Mouse (Mus musculus): ENCODE data around the gene Sergef. TPM values are rescaled to one million over a fixed set of nuclear protein-coding genes. Genes with fewer than 3 reads are reported as not detected.

The Sergef gene
- polyA plus RNA-seq, 1 experiment from 2014 or later, result 7.5 TPM

- Histone ChIP-seq H3K36me3 (ENCODE audit: control insufficient read depth, insufficient read depth) (no peaks in the 10 kb centered on the region), H3K9ac (ENCODE audit: low read depth, low read length) (no peak overlapping the region), H3K4me2 (replicated peaks; ENCODE audit: low read depth) (no peak overlapping the region), H3K9me3 (ENCODE audit: control insufficient read depth) (no peaks in the 10 kb centered on the region), H3K27me3 (replicated peaks; ENCODE audit: control insufficient read depth, insufficient read depth, low read length) (no peaks in the 10 kb centered on the region), H3K4me3 (ENCODE audit: low read depth, low read length) (no peak overlapping the region), H3K27ac (ENCODE audit: low read depth, low read length) (no peak overlapping the region), H3K4me1 (replicated peaks; ENCODE audit: control insufficient read depth, insufficient read depth, low read length) (no peaks in the 10 kb centered on the region)
- ATAC-seq, result no peak
- WGBS, result 60% methylated on average over 18 of the region's 18 CpGs
- peak; percentile 71 for TF ChIP-seq CTCF (IDR thresholded peaks at IDR 0.05; ENCODE audit: low read depth)
Measured at GRCm38 (mm10) chr7:46422764-46423412, 216.7 kb downstream of the Sergef start.

- Histone ChIP-seq H3K4me2 (replicated peaks; ENCODE audit: low read depth) (no peak overlapping the region), H3K4me3 (ENCODE audit: low read depth, low read length) (no peak overlapping the region), H3K9me3 (ENCODE audit: control insufficient read depth) (no peaks in the 10 kb centered on the region), H3K27ac (ENCODE audit: low read depth, low read length) (no peak overlapping the region), H3K36me3 (ENCODE audit: control insufficient read depth, insufficient read depth) (no peaks in the 10 kb centered on the region), H3K4me1 (replicated peaks; ENCODE audit: control insufficient read depth, insufficient read depth, low read length) (no peaks in the 10 kb centered on the region), H3K9ac (ENCODE audit: low read depth, low read length) (no peak overlapping the region), H3K27me3 (replicated peaks; ENCODE audit: control insufficient read depth, insufficient read depth, low read length) (no peaks in the 10 kb centered on the region)
- ATAC-seq, result no peak
- WGBS, result 63% methylated on average over 8 of the region's 8 CpGs
- TF ChIP-seq CTCF (IDR thresholded peaks at IDR 0.05; ENCODE audit: low read depth), result no peak
Measured at GRCm38 (mm10) chr7:46422052-46422763, 217.4 kb downstream of the Sergef start.

- Histone ChIP-seq H3K9me3 (ENCODE audit: control insufficient read depth) (no peaks in the 10 kb centered on the region), H3K9ac (ENCODE audit: low read depth, low read length) (no peak overlapping the region), H3K4me3 (ENCODE audit: low read depth, low read length) (no peak overlapping the region), H3K27ac (ENCODE audit: low read depth, low read length) (no peak overlapping the region), H3K27me3 (replicated peaks; ENCODE audit: control insufficient read depth, insufficient read depth, low read length) (no peaks in the 10 kb centered on the region), H3K36me3 (ENCODE audit: control insufficient read depth, insufficient read depth) (no peaks in the 10 kb centered on the region), H3K4me2 (replicated peaks; ENCODE audit: low read depth) (no peak overlapping the region), H3K4me1 (replicated peaks; ENCODE audit: control insufficient read depth, insufficient read depth, low read length) (no peaks in the 10 kb centered on the region)
- WGBS, result 24% methylated on average over 5 of the region's 5 CpGs
- no peak for ATAC-seq
- no peak for TF ChIP-seq CTCF (IDR thresholded peaks at IDR 0.05; ENCODE audit: low read depth)
Measured at GRCm38 (mm10) chr7:46421535-46421934, 218.1 kb downstream of the Sergef start.

- H3K27ac ChIP-seq (ENCODE audit: low read depth, low read length), result no peak overlapping the region
- no peaks in the 10 kb centered on the region for H3K4me1 ChIP-seq (replicated peaks; ENCODE audit: control insufficient read depth, insufficient read depth, low read length)
- TF ChIP-seq CTCF (IDR thresholded peaks at IDR 0.05; ENCODE audit: low read depth), result no peak
- H3K9ac ChIP-seq (ENCODE audit: low read depth, low read length), result no peak overlapping the region
- no peak overlapping the region for H3K4me2 ChIP-seq (replicated peaks; ENCODE audit: low read depth)
- no peak for ATAC-seq
- 79% methylated on average over 16 of the region's 16 CpGs for WGBS
- no peaks in the 10 kb centered on the region for H3K36me3 ChIP-seq (ENCODE audit: control insufficient read depth, insufficient read depth)
- H3K4me3 ChIP-seq (ENCODE audit: low read depth, low read length), result no peak overlapping the region
- no peaks in the 10 kb centered on the region for H3K27me3 ChIP-seq (replicated peaks; ENCODE audit: control insufficient read depth, insufficient read depth, low read length)
- H3K9me3 ChIP-seq (ENCODE audit: control insufficient read depth), result no peaks in the 10 kb centered on the region
Measured at GRCm38 (mm10) chr7:46418102-46418622, 221.4 kb downstream of the Sergef start.

GRCm38 (mm10) chr7:46417467-46417866 is 222.1 kb downstream of the Sergef start:
- Histone ChIP-seq H3K27ac (ENCODE audit: low read depth, low read length) (no peak overlapping the region), H3K36me3 (ENCODE audit: control insufficient read depth, insufficient read depth) (no peaks in the 10 kb centered on the region), H3K4me2 (replicated peaks; ENCODE audit: low read depth) (no peak overlapping the region), H3K27me3 (replicated peaks; ENCODE audit: control insufficient read depth, insufficient read depth, low read length) (no peaks in the 10 kb centered on the region), H3K9me3 (ENCODE audit: control insufficient read depth) (no peaks in the 10 kb centered on the region), H3K4me1 (replicated peaks; ENCODE audit: control insufficient read depth, insufficient read depth, low read length) (no peaks in the 10 kb centered on the region), H3K4me3 (ENCODE audit: low read depth, low read length) (no peak overlapping the region), H3K9ac (ENCODE audit: low read depth, low read length) (no peak overlapping the region)
- no peak for TF ChIP-seq CTCF (IDR thresholded peaks at IDR 0.05; ENCODE audit: low read depth)
- ATAC-seq, result no peak
- 73% methylated on average over 7 of the region's 7 CpGs for WGBS

GRCm38 (mm10) chr7:46415818-46416425 is 223.7 kb downstream of the Sergef start:
- no peak overlapping the region for H3K4me3 ChIP-seq (ENCODE audit: low read depth, low read length)
- no peaks in the 10 kb centered on the region for H3K4me1 ChIP-seq (replicated peaks; ENCODE audit: control insufficient read depth, insufficient read depth, low read length)
- no peak for ATAC-seq
- H3K27ac ChIP-seq (ENCODE audit: low read depth, low read length), result no peak overlapping the region
- no peaks in the 10 kb centered on the region for H3K9me3 ChIP-seq (ENCODE audit: control insufficient read depth)
- no peaks in the 10 kb centered on the region for H3K27me3 ChIP-seq (replicated peaks; ENCODE audit: control insufficient read depth, insufficient read depth, low read length)
- H3K36me3 ChIP-seq (ENCODE audit: control insufficient read depth, insufficient read depth), result no peaks in the 10 kb centered on the region
- H3K4me2 ChIP-seq (replicated peaks; ENCODE audit: low read depth), result no peak overlapping the region
- TF ChIP-seq CTCF (IDR thresholded peaks at IDR 0.05; ENCODE audit: low read depth), result no peak
- no peak overlapping the region for H3K9ac ChIP-seq (ENCODE audit: low read depth, low read length)
- WGBS, result 71% methylated on average over 14 of the region's 14 CpGs
